Mouse (Mus musculus) kidney, embryonic 15.5 days (tissue): ENCODE measurements around the gene Mpeg1. TPM values are rescaled to one million over a fixed set of nuclear protein-coding genes. Genes with fewer than 3 reads are reported as not detected.
A peak's percentile ranks its signal among the peaks of the same experiment; 100 is the strongest.

ENCODE experiments used
- ATAC-seq: fragments of 200-750 bp; cut with Nextera tagmentation; replicated peaks from 2 replicates; pipeline ENCODE4 v1.8.0; 2017; ENCODE audit warnings: moderate TSS enrichment; ENCODE audit not compliant: low FRiP score
- H3K27ac ChIP-seq: fragments of 300-500 bp; sonication (generic); 2 replicates; pipeline ENCODE4 v1.5.1; 2015; ENCODE audit warnings: mild to moderate bottlenecking, inconsistent platforms
- H3K27me3 ChIP-seq: fragments of 300-500 bp; sonication (generic); 2 replicates; pipeline ENCODE4 v1.6.1; 2015; ENCODE audit warnings: inconsistent platforms
- H3K36me3 ChIP-seq: fragments of 300-500 bp; sonication (generic); 2 replicates; pipeline ENCODE4 v1.6.1; 2015; ENCODE audit warnings: inconsistent platforms
- H3K4me1 ChIP-seq: fragments of 300-500 bp; sonication (generic); 2 replicates; pipeline ENCODE4 v1.6.1; 2015; ENCODE audit warnings: inconsistent platforms
- H3K4me2 ChIP-seq: fragments of 300-500 bp; sonication (generic); 2 replicates; pipeline ENCODE4 v1.6.1; 2015; ENCODE audit warnings: moderate library complexity, mild to moderate bottlenecking, inconsistent platforms
- H3K4me3 ChIP-seq: fragments of 300-500 bp; sonication (generic); replicated peaks from 2 replicates; pipeline ENCODE4 v1.5.1; 2015; ENCODE audit warnings: mild to moderate bottlenecking, inconsistent platforms
- H3K9ac ChIP-seq: fragments of 300-500 bp; sonication (generic); 2 replicates; pipeline ENCODE4 v1.6.1; 2015; ENCODE audit warnings: mild to moderate bottlenecking, inconsistent platforms
- H3K9me3 ChIP-seq: fragments of 300-500 bp; sonication (generic); replicated peaks from 2 replicates; pipeline ENCODE4 v1.6.1; 2016; ENCODE audit warnings: inconsistent platforms
- WGBS: fragments of 180-500 bp; shearing (Covaris S2); methylation state at CpG from one replicate; pipeline ENCODE4 v1.1.7; 2015; ENCODE audit warnings: mixed read lengths; 5-methylcytosine and 5-hydroxymethylcytosine counted together
- polyA plus RNA-seq: library from polyadenylated mRNA; unstranded; fragments of >200 nt; fragmentation: Nextera tagmentation; extraction: Ambion mirVana; gene quantifications from 2 replicates; pipeline ENCODE4 v1.2.1, GENCODE M21; 2015

The Mpeg1 gene
- polyA plus RNA-seq, 1 experiment from 2014 or later, result 0.57 TPM

DNA sequence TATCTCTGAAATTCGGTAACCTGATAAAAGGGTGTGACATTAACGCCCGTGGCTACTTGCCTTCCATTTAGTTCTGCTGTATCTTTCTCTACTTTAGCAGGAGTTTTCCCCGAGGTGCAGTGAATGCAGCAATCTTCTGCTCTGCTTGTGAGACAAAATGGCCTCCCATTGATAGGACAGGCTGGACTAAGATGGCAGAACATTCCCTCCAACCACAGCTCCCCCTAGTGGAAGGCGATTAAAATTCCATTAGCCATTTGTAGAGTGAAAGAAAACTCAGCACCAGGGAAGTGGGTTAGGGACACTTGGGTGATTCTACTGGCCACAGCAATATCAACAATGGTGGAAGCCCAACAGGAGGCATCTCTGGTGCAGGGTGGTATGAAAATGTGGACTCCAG, 6.9 kb downstream of the Mpeg1 start:
- 89% methylated on average over 5 of the region's 5 CpGs for WGBS
- peaks cover 2% of the 10 kb centered on the region; the same call in 1 of the 2 replicates for H3K4me1 ChIP-seq
- H3K4me3 ChIP-seq, result no peak overlapping the region
- no peak for ATAC-seq
- H3K9me3 ChIP-seq, result no peaks in the 10 kb centered on the region
- H3K9ac ChIP-seq, result no peak overlapping the region
- no peak overlapping the region for H3K27ac ChIP-seq
- H3K4me2 ChIP-seq, result no peak overlapping the region
- no peaks in the 10 kb centered on the region for H3K27me3 ChIP-seq
- H3K36me3 ChIP-seq, result peaks cover 8% of the 10 kb centered on the region; the same call in 1 of the 2 replicates

DNA sequence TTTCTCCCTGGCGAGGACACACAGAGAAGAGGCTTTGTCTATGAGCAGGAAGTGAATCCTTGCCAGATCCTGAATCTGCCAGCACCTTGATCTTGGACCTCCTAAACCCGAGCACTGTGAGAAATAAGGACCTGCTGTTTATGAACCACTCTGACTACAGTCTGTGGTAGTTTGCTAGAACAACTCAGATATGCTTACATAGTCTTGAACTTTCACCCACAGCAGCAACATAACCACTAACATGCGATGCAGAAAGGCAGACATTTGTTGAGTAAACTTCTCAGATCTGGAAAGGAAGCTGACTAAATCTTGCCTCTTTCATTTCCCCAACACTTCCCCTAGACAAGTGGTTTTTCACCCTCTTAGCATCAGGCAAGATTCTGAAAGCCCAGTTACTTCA, 11.3 kb downstream of the Mpeg1 start:
- no peaks in the 10 kb centered on the region for H3K27me3 ChIP-seq
- H3K9ac ChIP-seq, result no peak overlapping the region
- 61% methylated on average over 3 of the region's 3 CpGs for WGBS
- H3K36me3 ChIP-seq, result peaks cover 17% of the 10 kb centered on the region; the same call in 1 of the 2 replicates
- ATAC-seq, result no peak
- H3K4me2 ChIP-seq, result no peak overlapping the region
- no peaks in the 10 kb centered on the region for H3K9me3 ChIP-seq
- peaks cover 18% of the 10 kb centered on the region for H3K4me1 ChIP-seq
- H3K4me3 ChIP-seq, result no peak overlapping the region
- no peak overlapping the region for H3K27ac ChIP-seq

DNA sequence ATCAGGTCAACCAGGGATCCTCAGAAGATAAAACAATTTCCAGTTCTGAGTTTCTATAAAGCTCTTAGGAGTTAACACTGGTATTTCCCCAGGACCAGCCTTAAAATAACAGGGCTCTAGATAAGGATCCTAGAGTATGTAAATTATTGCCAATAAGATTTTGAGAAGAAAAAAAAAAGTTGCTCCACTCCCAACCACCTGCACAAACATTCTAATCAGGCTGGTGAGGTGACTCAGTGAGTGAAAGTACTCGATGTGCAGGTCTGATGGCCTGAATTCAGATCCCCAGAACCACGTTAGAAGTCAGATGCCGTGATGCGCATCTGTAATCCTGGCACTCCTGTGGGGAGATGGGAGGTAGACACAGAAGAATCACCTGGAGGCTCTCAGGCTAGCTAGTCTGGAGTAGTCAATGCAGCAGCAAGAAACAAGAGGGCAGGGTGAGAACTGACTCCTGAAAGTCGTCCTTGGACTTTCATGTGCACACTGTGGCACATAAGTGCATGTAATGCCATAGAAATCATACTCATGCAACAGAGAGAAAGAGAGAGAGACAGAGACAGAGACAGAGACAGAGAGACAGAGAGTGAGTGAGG, 11.9 kb downstream of the Mpeg1 start:
- no peak overlapping the region for H3K27ac ChIP-seq
- H3K9me3 ChIP-seq, result no peaks in the 10 kb centered on the region
- H3K4me3 ChIP-seq, result no peak overlapping the region
- no peak overlapping the region for H3K4me2 ChIP-seq
- H3K9ac ChIP-seq, result no peak overlapping the region
- ATAC-seq, result no peak
- no peaks in the 10 kb centered on the region for H3K27me3 ChIP-seq
- 75% methylated on average over 5 of the region's 5 CpGs for WGBS
- peaks cover 21% of the 10 kb centered on the region for H3K4me1 ChIP-seq
- peaks cover 17% of the 10 kb centered on the region; the same call in 1 of the 2 replicates for H3K36me3 ChIP-seq

DNA sequence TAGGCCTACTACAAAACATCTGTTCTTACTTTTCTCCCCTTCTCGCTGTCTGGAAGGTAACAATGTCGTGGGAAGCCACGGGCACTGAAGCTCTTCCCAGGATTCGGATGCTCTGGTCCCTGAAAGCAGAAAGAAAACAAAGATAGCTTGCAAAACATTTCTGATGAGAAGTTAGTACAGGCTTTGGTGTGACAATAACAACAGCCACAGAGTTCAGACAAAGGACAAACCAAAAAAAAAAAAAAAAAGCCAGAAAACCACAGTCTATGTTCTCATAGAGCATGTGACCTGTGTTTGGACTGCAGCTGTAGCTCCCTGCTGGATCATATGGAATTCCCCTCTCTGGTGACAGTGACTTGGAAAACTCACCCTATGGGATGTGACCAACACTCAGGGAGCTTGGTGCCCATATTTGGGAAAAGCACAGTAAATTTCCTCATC, 12.6 kb downstream of the Mpeg1 start:
- H3K36me3 ChIP-seq, result peaks cover 20% of the 10 kb centered on the region; the same call in 1 of the 2 replicates
- no peak for ATAC-seq

DNA sequence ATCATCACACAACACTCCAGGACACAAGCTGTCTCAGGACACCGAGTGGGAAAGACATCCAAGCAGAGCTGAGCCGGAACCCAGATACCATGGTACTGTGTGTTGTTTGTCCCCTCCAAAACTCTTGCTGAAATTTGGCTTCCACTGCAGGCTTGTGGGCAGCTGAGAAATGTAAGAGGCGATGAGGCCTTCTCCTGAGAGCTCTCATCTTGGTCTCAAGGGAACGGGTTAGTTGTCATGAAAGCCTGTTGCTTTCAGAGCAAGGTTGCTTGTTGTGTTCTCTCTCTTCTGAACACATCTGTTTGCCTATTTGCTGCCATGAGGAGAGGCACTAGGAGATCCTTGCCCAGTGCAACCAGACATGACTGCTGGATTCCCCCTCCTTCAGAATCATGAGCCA, 13.4 kb downstream of the Mpeg1 start:
- Histone ChIP-seq H3K27me3 (no peaks in the 10 kb centered on the region), H3K36me3 (peaks cover 23% of the 10 kb centered on the region; the same call in 1 of the 2 replicates), H3K4me1 (peaks cover 21% of the 10 kb centered on the region), H3K9me3 (no peaks in the 10 kb centered on the region), H3K4me3 (no peak overlapping the region), H3K9ac (no peak overlapping the region), H3K27ac (0 out of 2 replicates have a peak overlapping the region, but pooled peaks have one; percentile 32), H3K4me2 (no peak overlapping the region)
- no peak for ATAC-seq
- 94% methylated on average over 4 of the region's 4 CpGs for WGBS

More for the DNA sequence above, 12.6 kb downstream of the Mpeg1 start:
- H3K4me1 ChIP-seq, result peaks cover 21% of the 10 kb centered on the region
- no peak overlapping the region for H3K4me3 ChIP-seq
- 69% methylated on average over 4 of the region's 4 CpGs for WGBS
- H3K9me3 ChIP-seq, result no peaks in the 10 kb centered on the region
- no peaks in the 10 kb centered on the region for H3K27me3 ChIP-seq
- H3K27ac ChIP-seq, result 0 out of 2 replicates have a peak overlapping the region, but pooled peaks have one; percentile 32
- no peak overlapping the region for H3K9ac ChIP-seq
- H3K4me2 ChIP-seq, result no peak overlapping the region

DNA sequence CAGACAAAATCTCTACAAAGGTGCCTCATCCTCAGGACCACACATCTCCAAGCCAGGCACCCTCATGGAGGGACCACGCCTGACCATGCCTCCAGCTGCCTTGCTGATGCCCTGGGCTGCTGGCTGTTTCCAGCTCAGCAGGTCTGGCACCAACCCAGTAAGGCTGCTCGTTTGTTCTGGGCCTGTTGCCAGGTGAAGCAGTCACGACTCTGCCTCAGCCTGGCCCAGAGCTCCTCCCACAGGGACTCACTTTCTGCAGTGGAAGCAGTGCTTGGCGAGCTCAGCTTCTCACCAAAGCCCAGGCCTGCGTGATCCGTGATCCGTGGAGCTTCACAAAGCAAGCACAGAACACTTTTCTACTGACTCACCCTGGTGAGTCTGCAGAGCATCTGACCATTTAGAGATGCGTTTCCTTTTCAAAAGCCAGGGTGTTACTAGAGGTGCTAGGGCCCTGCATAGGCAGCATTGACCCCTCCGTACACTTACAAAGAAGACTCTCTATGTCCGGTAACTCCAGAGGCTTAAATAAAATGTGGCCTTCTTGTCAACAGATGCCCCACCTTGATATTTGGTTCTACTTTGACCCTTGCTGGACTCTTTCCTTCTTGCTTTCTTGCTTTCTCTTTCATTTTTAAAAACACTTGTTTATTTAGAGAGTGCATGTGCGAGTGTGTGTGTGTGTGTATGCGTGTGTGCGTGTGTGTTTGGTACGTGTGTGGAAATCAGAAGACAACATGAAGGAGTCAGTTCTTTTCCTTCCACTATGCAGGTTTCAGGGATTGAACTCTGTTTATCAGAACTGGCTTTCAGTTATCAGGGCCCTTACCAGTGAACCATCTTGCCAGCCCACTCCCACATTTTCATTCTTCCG, 15.0 kb downstream of the Mpeg1 start:
- Histone ChIP-seq H3K4me3 (no peak overlapping the region), H3K9ac (no peak overlapping the region), H3K4me2 (0 out of 2 replicates have a peak overlapping the region, but pooled peaks have one; percentile 14), H3K27ac (peak overlapping the region; percentile 75), H3K36me3 (peaks cover 24% of the 10 kb centered on the region), H3K9me3 (no peaks in the 10 kb centered on the region), H3K4me1 (peaks cover 21% of the 10 kb centered on the region), H3K27me3 (no peaks in the 10 kb centered on the region)
- peak; percentile 90 for ATAC-seq
- 55% methylated on average over 15 of the region's 15 CpGs for WGBS

DNA sequence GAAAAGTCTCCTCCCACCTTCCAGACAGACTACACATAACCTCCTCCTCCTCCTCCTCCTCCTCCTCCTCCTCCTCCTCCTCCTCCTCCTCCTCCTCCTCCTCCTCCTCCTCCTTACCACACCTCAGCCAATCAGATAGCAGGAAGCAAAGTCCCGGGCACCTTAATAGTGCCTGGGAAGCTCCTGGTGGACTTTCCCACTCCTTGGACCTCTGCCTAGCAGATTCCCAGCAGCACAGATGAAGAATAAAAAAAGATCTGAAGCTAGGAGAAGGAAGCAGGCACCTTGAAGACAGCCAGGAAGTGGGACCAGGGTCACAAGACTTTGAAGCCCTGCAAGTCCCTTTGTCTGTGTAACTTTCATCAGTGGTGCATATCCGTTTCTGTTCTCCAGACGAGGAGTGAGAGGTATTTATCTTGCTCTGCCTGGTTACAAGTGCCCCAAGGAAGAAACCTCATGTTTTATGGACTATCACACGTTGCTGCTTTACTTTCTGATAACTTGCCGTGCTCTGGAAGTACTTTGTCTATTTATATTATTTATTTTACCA, 16.2 kb downstream of the Mpeg1 start:
- Histone ChIP-seq H3K4me2 (no peak overlapping the region), H3K4me3 (no peak overlapping the region), H3K9me3 (no peaks in the 10 kb centered on the region), H3K9ac (no peak overlapping the region), H3K4me1 (peaks cover 21% of the 10 kb centered on the region), H3K27ac (peak overlapping the region; percentile 41; the same call in 1 of the 2 replicates), H3K27me3 (no peaks in the 10 kb centered on the region), H3K36me3 (peaks cover 34% of the 10 kb centered on the region)
- ATAC-seq, result no peak; the same call in 1 of the 2 replicates
- WGBS, result 23% methylated on average over 5 of the region's 5 CpGs

DNA sequence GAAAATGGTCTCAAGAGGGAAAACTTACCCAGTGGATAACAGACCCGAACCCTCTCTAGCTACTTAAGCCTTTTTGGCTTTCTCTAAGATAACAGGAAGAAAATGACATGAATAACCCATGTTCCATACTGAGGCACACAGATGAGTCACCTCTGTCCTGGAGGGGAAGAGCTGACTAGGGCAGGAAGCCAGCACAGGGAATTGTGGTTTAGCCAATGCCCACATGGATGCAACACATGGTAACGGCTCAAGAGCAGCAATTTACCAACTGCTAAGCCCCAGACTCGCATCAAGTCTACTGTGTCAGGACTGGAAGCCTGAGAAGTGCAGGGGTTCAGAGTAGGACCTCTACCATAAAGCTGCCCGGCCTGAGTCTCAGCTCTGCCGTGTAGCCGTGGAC, 17.8 kb downstream of the Mpeg1 start:
- no peak for ATAC-seq
- 74% methylated on average over 6 of the region's 6 CpGs for WGBS
- H3K27me3 ChIP-seq, result no peaks in the 10 kb centered on the region
- no peak overlapping the region for H3K27ac ChIP-seq
- peaks cover 21% of the 10 kb centered on the region for H3K4me1 ChIP-seq
- no peak overlapping the region for H3K4me2 ChIP-seq
- H3K9ac ChIP-seq, result no peak overlapping the region
- H3K36me3 ChIP-seq, result peaks cover 41% of the 10 kb centered on the region
- no peaks in the 10 kb centered on the region for H3K9me3 ChIP-seq
- H3K4me3 ChIP-seq, result no peak overlapping the region

DNA sequence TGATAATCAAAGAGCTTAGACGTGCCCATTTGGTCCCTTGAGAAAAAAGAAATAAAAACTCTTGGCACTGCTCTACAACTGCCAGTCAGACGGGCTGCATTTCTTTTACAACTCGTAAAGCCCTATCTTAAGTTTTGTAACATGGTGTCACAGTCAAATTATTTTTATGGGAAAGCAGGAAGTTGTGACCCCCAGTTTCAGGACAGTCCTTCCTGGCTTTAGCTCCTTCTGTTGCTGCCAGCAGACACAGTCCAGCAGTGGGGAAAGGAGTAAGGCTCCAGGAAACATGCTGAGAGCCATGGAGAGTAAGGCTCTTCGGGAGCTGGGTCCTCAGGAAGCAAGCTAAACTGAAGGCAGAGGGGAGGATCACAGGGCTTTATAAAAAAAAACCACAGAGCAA, 23.2 kb downstream of the Mpeg1 start:
- WGBS, result 49% methylated on average over 4 of the region's 4 CpGs
- ATAC-seq, result no peak
- peak overlapping the region; percentile 33 for H3K27ac ChIP-seq

DNA sequence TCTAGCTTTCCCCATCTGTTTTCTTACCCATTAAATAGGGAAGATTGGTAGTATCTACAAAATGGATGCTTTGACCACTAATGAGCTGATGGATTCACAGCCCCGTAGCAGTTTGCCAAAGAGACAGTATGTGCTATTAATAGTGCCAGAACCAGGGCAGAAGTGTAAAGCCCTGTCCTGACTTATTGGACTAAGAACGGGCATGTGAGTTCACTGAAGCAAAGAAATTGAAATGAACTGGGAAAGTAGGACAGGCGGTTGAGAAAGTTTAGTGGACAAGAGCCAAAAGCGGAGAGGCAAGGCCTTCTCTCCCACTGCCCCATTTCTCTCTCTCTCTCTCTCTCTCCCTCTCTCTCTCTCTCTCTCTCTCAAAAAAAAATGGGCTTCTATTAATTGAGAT, 23.6 kb downstream of the Mpeg1 start:
- H3K9ac ChIP-seq, result no peak overlapping the region
- WGBS, result 66% methylated on average over 4 of the region's 4 CpGs
- ATAC-seq, result no peak
- H3K4me1 ChIP-seq, result peaks cover 41% of the 10 kb centered on the region
- no peaks in the 10 kb centered on the region for H3K27me3 ChIP-seq
- H3K27ac ChIP-seq, result peak overlapping the region; percentile 33
- no peak overlapping the region for H3K4me2 ChIP-seq
- H3K36me3 ChIP-seq, result peaks cover 32% of the 10 kb centered on the region
- H3K9me3 ChIP-seq, result no peaks in the 10 kb centered on the region
- H3K4me3 ChIP-seq, result no peak overlapping the region

More for the DNA sequence above, 23.2 kb downstream of the Mpeg1 start:
- H3K4me3 ChIP-seq, result no peak overlapping the region
- H3K9me3 ChIP-seq, result no peaks in the 10 kb centered on the region
- H3K36me3 ChIP-seq, result peaks cover 36% of the 10 kb centered on the region
- H3K4me1 ChIP-seq, result peaks cover 37% of the 10 kb centered on the region
- H3K27me3 ChIP-seq, result no peaks in the 10 kb centered on the region
- H3K9ac ChIP-seq, result no peak overlapping the region
- no peak overlapping the region for H3K4me2 ChIP-seq

DNA sequence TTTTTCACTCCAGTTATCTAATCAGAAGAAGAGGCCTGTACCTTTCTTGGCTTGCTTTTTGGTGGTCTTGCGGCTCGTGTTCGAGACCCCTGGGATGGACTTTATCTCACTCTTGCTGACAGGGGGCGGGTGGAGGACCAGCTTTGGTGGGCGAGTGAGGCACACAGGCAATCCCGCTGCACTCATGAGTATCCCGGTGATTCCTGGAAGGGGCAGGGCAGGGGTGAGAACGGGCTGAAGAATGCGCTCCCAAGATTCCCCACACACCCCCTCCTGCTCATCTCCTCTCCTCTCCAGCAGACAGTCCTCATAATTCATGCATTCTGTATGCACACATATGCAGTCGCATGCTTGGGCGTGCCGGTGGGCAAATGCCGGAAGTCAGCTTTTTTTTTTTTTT, 24.6 kb downstream of the Mpeg1 start:
- Histone ChIP-seq H3K36me3 (peaks cover 33% of the 10 kb centered on the region), H3K4me3 (no peak overlapping the region), H3K9me3 (no peaks in the 10 kb centered on the region), H3K27me3 (no peaks in the 10 kb centered on the region), H3K4me2 (no peak overlapping the region), H3K4me1 (peaks cover 47% of the 10 kb centered on the region), H3K9ac (no peak overlapping the region), H3K27ac (no peak overlapping the region)
- 81% methylated on average over 13 of the region's 13 CpGs for WGBS
- ATAC-seq, result no peak

DNA sequence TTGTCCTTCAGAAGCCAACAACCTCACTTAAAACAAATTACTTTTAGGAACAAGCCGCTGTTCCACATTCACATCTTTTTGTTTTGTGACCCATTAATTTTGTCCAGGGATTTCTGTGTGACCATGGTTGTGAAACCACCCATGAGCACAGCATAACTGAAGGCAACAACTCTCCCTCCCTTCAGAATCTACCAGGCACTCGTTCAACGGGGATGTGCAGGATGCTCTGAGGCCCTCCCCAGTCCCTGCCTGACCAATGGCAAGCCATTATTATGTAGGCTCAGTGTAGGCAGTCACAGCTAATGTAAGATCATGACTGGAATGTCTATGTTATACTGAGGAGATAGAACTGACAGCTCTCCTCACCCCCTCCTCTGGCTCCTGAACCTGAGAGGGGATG, 25.1 kb downstream of the Mpeg1 start:
- Histone ChIP-seq H3K9me3 (no peaks in the 10 kb centered on the region), H3K27me3 (no peaks in the 10 kb centered on the region), H3K9ac (no peak overlapping the region), H3K4me1 (peaks cover 47% of the 10 kb centered on the region), H3K4me2 (no peak overlapping the region), H3K27ac (no peak overlapping the region), H3K36me3 (peaks cover 32% of the 10 kb centered on the region), H3K4me3 (no peak overlapping the region)
- ATAC-seq, result no peak
- 71% methylated on average over 3 of the region's 3 CpGs for WGBS
